ENCODE assay signal across 13 mouse cellular contexts in genomic region chr4:107502601-107503051, GRCm38 (mm10).
DNase-seq lines count a peak whose midpoint lies in the region; ATAC-seq lines count a peak whose summit lies in the region.
"Had no signal": no experiment of that assay in that cellular context is flagged by ENCODE, and none has a peak within 500 bp of the region (broad histone marks: within the 10 kb centered on the region; RNA-seq: fewer than 3 reads in every experiment).

No protein-coding gene starts in this region.

- peak; percentile 16 for DNase-seq in heart, postnatal 4 days
- DNase-seq in lung, postnatal 14 days, result no peak
- peak; percentile 92 for DNase-seq in fibroblast of lung, adult 2 months (ENCODE audit: low read depth)
- DNase-seq in mesoderm, embryonic 11.5 days (ENCODE audit: low read depth, low spot score), result peak; percentile 34
- DNase-seq in cerebellum, adult 11 months, result no peak
- DNase-seq: cerebellum, adult 18-20 months; thymus, adult 18-20 months had no signal

- H3K9me3 ChIP-seq in heart, embryonic 12.5 days (replicated peaks), result no peaks in the 10 kb centered on the region
- no peaks in the 10 kb centered on the region for H3K9me3 ChIP-seq in lung, embryonic 15.5 days
- H3K9me3 ChIP-seq: heart, embryonic 13.5 days; midbrain, embryonic 12.5 days had no signal

- no peak overlapping the region for H3K4me3 ChIP-seq in heart, embryonic 12.5 days
- no peak overlapping the region for H3K4me3 ChIP-seq in lung, embryonic 15.5 days
- H3K4me3 ChIP-seq: heart, embryonic 13.5 days; midbrain, embryonic 12.5 days had no signal

- H3K4me2 ChIP-seq in heart, embryonic 12.5 days, result no peak overlapping the region
- no peak overlapping the region for H3K4me2 ChIP-seq in lung, embryonic 15.5 days
- H3K4me2 ChIP-seq: heart, embryonic 13.5 days; midbrain, embryonic 12.5 days had no signal

- H3K27ac ChIP-seq in heart, embryonic 12.5 days (ENCODE audit: poor library complexity, severe bottlenecking), result no peak overlapping the region
- peak overlapping the region; percentile 17; the same call in 1 of the 2 replicates for H3K27ac ChIP-seq in lung, embryonic 15.5 days
- H3K27ac ChIP-seq: heart, embryonic 13.5 days; midbrain, embryonic 12.5 days had no signal

- WGBS in heart, embryonic 12.5 days, result 61% methylated on average over 10 of the region's 10 CpGs
- WGBS in lung, embryonic 15.5 days, result 34% methylated on average over 10 of the region's 10 CpGs

- H3K27me3 ChIP-seq in heart, embryonic 12.5 days (replicated peaks), result 0 out of 2 replicates have a peak, but pooled peaks cover 9% of the 10 kb centered on the region
- H3K27me3 ChIP-seq in lung, embryonic 15.5 days, result no peaks in the 10 kb centered on the region
- H3K27me3 ChIP-seq: midbrain, embryonic 12.5 days had no signal

- H3K9ac ChIP-seq in heart, embryonic 12.5 days, result no peak overlapping the region
- no peak overlapping the region for H3K9ac ChIP-seq in lung, embryonic 15.5 days
- H3K9ac ChIP-seq: heart, embryonic 13.5 days; midbrain, embryonic 12.5 days had no signal

- no peaks in the 10 kb centered on the region for H3K36me3 ChIP-seq in heart, embryonic 12.5 days
- H3K36me3 ChIP-seq in lung, embryonic 15.5 days, result no peaks in the 10 kb centered on the region
- H3K36me3 ChIP-seq: heart, embryonic 13.5 days; midbrain, embryonic 12.5 days had no signal

- H3K4me1 ChIP-seq in heart, embryonic 12.5 days (replicated peaks), result peaks cover 13% of the 10 kb centered on the region
- peaks cover 15% of the 10 kb centered on the region for H3K4me1 ChIP-seq in lung, embryonic 15.5 days
- H3K4me1 ChIP-seq: midbrain, embryonic 12.5 days had no signal

- ATAC-seq in heart, embryonic 12.5 days (ENCODE audit: insufficient number of reproducible peaks, low FRiP score), result no peak
- peak; percentile 38; the same call in 1 of the 2 replicates for ATAC-seq in lung, embryonic 15.5 days (ENCODE audit: borderline replicate concordance, extremely low read depth, low FRiP score, low TSS enrichment)
- ATAC-seq in erythroid progenitor cell, adult 5-6 weeks (replicated peaks; ENCODE audit: low FRiP score, poor library complexity, severe bottlenecking), result no peak
- ATAC-seq: forebrain, embryonic 16.5 days had no signal

Comparison
In these comparisons a context has a peak if more than half of its experiments do, and no peak if none do; other contexts are left out.
1. DNase-seq: peak in heart, postnatal 4 days (single experiment), fibroblast of lung, adult 2 months (single experiment) and mesoderm, embryonic 11.5 days (single experiment); none in lung, postnatal 14 days (single experiment) and cerebellum, adult 11 months (single experiment).